Mouse (Mus musculus): ENCODE results near the gene Fhl2.

Gene Fhl2

GRCm38 (mm10) chr1:43108729-43109128, 88.1 kb downstream of the Fhl2 start:
- DNase-seq (ENCODE audit: low spot score): no peak

- DNase-seq (ENCODE audit: low spot score): peak; percentile 94
Measured at GRCm38 (mm10) chr1:43098031-43098984, 98.5 kb downstream of the Fhl2 start, which contains the start of the genes Tgfbrap1 and AI597479. Tgfbrap1 (minus strand) TSS chr1:43098637. AI597479 (plus strand) TSS chr1:43098710.

GRCm38 (mm10) chr1:43094206-43094605, 102.6 kb downstream of the Fhl2 start:
- no peak for DNase-seq (ENCODE audit: low spot score)

- peak; percentile 61 for DNase-seq (ENCODE audit: low spot score)
Measured at GRCm38 (mm10) chr1:43092056-43093015, 104.4 kb downstream of the Fhl2 start.

GRCm38 (mm10) chr1:43091306-43092055, 105.3 kb downstream of the Fhl2 start:
- peak; percentile 8 for DNase-seq (ENCODE audit: low spot score)

- DNase-seq (ENCODE audit: low spot score): no peak
Measured at GRCm38 (mm10) chr1:43090418-43090817, 106.4 kb downstream of the Fhl2 start.

- DNase-seq (ENCODE audit: low spot score): no peak
Measured at GRCm38 (mm10) chr1:43082946-43083345, 113.8 kb downstream of the Fhl2 start.

- DNase-seq (ENCODE audit: low spot score): no peak
Measured at GRCm38 (mm10) chr1:43078124-43078523, 118.7 kb downstream of the Fhl2 start.

GRCm38 (mm10) chr1:43074791-43075190, 122.0 kb downstream of the Fhl2 start:
- no peak for DNase-seq (ENCODE audit: low spot score)
